Mouse (Mus musculus): ENCODE measurements around the gene Cdc73.
"Not testable (repeated sequence)": the region's sequence is repeated elsewhere in the genome, so short reads cannot be mapped to it uniquely, and the experiment has no call there.

The Cdc73 gene

GRCm38 (mm10) chr1:143702141-143702740, 452 bp downstream of the Cdc73 start:
- in situ Hi-C loops (cut with MboI; ENCODE audit: low pct_unique_long_range_greater_than_20kb in 1 of 2, low sequenced_read_pairs in 2 of 2, unreplicated experiment in 1 of 2), result no loop called here

GRCm38 (mm10) chr1:143701736-143702135, 957 bp downstream of the Cdc73 start:
- in situ Hi-C loops (cut with MboI; ENCODE audit: low pct_unique_long_range_greater_than_20kb in 1 of 2, low sequenced_read_pairs in 2 of 2, unreplicated experiment in 1 of 2), result no loop called here

GRCm38 (mm10) chr1:143684849-143685248, 17.8 kb downstream of the Cdc73 start:
- in situ Hi-C loops (cut with MboI; ENCODE audit: low pct_unique_long_range_greater_than_20kb in 1 of 2, low sequenced_read_pairs in 2 of 2, unreplicated experiment in 1 of 2), result no loop called here

GRCm38 (mm10) chr1:143681108-143681507, 21.6 kb downstream of the Cdc73 start:
- in situ Hi-C loops (cut with MboI; ENCODE audit: low pct_unique_long_range_greater_than_20kb in 1 of 2, low sequenced_read_pairs in 2 of 2, unreplicated experiment in 1 of 2), result no loop called here

GRCm38 (mm10) chr1:143675734-143676361, 26.8 kb downstream of the Cdc73 start:
- in situ Hi-C loops (cut with MboI; ENCODE audit: low pct_unique_long_range_greater_than_20kb in 1 of 2, low sequenced_read_pairs in 2 of 2, unreplicated experiment in 1 of 2), result no loop called here

- in situ Hi-C loops (cut with MboI; ENCODE audit: low pct_unique_long_range_greater_than_20kb in 1 of 2, low sequenced_read_pairs in 2 of 2, unreplicated experiment in 1 of 2), result not testable (repeated sequence)
Measured at GRCm38 (mm10) chr1:143664786-143665185, 37.9 kb downstream of the Cdc73 start.

GRCm38 (mm10) chr1:143663197-143663596, 39.5 kb downstream of the Cdc73 start:
- in situ Hi-C loops (cut with MboI; ENCODE audit: low pct_unique_long_range_greater_than_20kb in 1 of 2, low sequenced_read_pairs in 2 of 2, unreplicated experiment in 1 of 2), result no loop called here

- in situ Hi-C loops (cut with MboI; ENCODE audit: low pct_unique_long_range_greater_than_20kb in 1 of 2, low sequenced_read_pairs in 2 of 2, unreplicated experiment in 1 of 2), result no loop called here
Measured at GRCm38 (mm10) chr1:143653646-143654045, 49.0 kb downstream of the Cdc73 start.

- in situ Hi-C loops (cut with MboI; ENCODE audit: low pct_unique_long_range_greater_than_20kb in 1 of 2, low sequenced_read_pairs in 2 of 2, unreplicated experiment in 1 of 2), result no loop called here
Measured at GRCm38 (mm10) chr1:143650317-143650716, 52.4 kb downstream of the Cdc73 start.

GRCm38 (mm10) chr1:143646219-143646618, 56.5 kb downstream of the Cdc73 start:
- in situ Hi-C loops (cut with MboI; ENCODE audit: low pct_unique_long_range_greater_than_20kb in 1 of 2, low sequenced_read_pairs in 2 of 2, unreplicated experiment in 1 of 2), result no loop called here

- in situ Hi-C loops (cut with MboI; ENCODE audit: low pct_unique_long_range_greater_than_20kb in 1 of 2, low sequenced_read_pairs in 2 of 2, unreplicated experiment in 1 of 2), result no loop called here
Measured at GRCm38 (mm10) chr1:143645386-143645785, 57.3 kb downstream of the Cdc73 start.

- in situ Hi-C loops (cut with MboI; ENCODE audit: low pct_unique_long_range_greater_than_20kb in 1 of 2, low sequenced_read_pairs in 2 of 2, unreplicated experiment in 1 of 2), result no loop called here
Measured at GRCm38 (mm10) chr1:143644221-143644620, 58.5 kb downstream of the Cdc73 start.

GRCm38 (mm10) chr1:143640650-143641407, 61.9 kb downstream of the Cdc73 start, which contains the start of gene B3galt2:
Gene B3galt2, plus strand, starts transcription at chr1:143640664.
- in situ Hi-C loops (cut with MboI; ENCODE audit: low pct_unique_long_range_greater_than_20kb in 1 of 2, low sequenced_read_pairs in 2 of 2, unreplicated experiment in 1 of 2), result no loop called here

- in situ Hi-C loops (cut with MboI; ENCODE audit: low pct_unique_long_range_greater_than_20kb in 1 of 2, low sequenced_read_pairs in 2 of 2, unreplicated experiment in 1 of 2), result no loop called here
Measured at GRCm38 (mm10) chr1:143632854-143633587, 69.7 kb downstream of the Cdc73 start.

- in situ Hi-C loops (cut with MboI; ENCODE audit: low pct_unique_long_range_greater_than_20kb in 1 of 2, low sequenced_read_pairs in 2 of 2, unreplicated experiment in 1 of 2), result no loop called here
Measured at GRCm38 (mm10) chr1:143632361-143632760, 70.3 kb downstream of the Cdc73 start.

- in situ Hi-C loops (cut with MboI; ENCODE audit: low pct_unique_long_range_greater_than_20kb in 1 of 2, low sequenced_read_pairs in 2 of 2, unreplicated experiment in 1 of 2), result no loop called here
Measured at GRCm38 (mm10) chr1:143631337-143631736, 71.4 kb downstream of the Cdc73 start.

- in situ Hi-C loops (cut with MboI; ENCODE audit: low pct_unique_long_range_greater_than_20kb in 1 of 2, low sequenced_read_pairs in 2 of 2, unreplicated experiment in 1 of 2), result no loop called here
Measured at GRCm38 (mm10) chr1:143622634-143623033, 80.1 kb downstream of the Cdc73 start.

- in situ Hi-C loops (cut with MboI; ENCODE audit: low pct_unique_long_range_greater_than_20kb in 1 of 2, low sequenced_read_pairs in 2 of 2, unreplicated experiment in 1 of 2), result no loop called here
Measured at GRCm38 (mm10) chr1:143621930-143622329, 80.8 kb downstream of the Cdc73 start.

GRCm38 (mm10) chr1:143619760-143620159, 82.9 kb downstream of the Cdc73 start:
- in situ Hi-C loops (cut with MboI; ENCODE audit: low pct_unique_long_range_greater_than_20kb in 1 of 2, low sequenced_read_pairs in 2 of 2, unreplicated experiment in 1 of 2), result no loop called here

Measured in mouse embryonic stem cell (cell line).